In the genomic region with DNA sequence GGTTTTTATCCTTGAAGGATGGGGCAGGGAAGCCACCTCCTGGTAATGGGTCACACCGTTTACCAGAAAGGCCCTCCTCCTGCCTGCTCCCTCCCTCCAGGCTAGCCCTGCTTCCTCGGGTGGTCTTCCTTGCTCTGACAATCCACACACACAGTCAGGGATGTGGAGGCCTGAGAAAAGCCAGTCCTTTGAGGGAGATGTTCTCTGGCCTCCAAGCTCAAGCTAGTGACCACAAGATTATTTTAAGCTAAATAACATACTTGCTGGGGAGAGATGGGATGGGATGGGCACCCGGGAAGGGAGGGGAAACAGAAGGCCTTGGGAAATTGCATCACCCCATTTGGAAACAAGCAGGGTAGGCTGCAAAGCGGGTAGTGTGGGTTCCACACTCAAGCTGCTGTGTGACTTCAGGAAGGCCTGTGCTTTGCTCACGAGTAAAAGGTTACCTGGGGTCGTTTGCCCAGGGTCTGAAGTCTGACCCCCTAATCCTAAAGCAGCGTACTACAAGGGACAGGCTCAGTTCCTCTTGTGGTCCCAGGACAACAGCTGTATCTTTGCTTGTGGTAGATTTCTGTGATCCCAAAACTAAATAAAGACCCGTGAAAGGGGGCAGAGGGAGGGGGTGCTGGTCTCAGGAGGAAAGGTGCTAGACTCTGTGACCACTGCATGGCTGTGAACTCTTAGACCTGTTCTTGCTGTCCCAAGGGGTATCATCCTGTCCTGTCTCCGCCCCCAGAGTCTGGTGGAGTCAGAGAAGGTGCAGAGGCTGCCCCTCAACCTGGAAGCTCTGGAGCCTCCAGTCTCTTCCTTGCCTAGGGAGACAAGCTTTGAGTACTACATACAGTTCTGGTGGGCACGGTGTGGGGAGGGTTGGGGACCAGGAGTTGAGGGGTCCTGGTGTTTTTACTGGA, we compare ENCODE assay signal across 12 mouse cellular contexts. TPM values are rescaled to one million over a fixed set of nuclear protein-coding genes. Genes with fewer than 3 reads are reported as not detected.
DNase-seq lines count a peak whose midpoint lies in the region; ATAC-seq and TF ChIP-seq lines count a peak whose summit lies in the region.
"Had no signal": no experiment of that assay in that cellular context is flagged by ENCODE, and none has a peak within 500 bp of the region (broad histone marks: within the 10 kb centered on the region; RNA-seq: fewer than 3 reads in every experiment).

No protein-coding gene starts in this region.

- H3K9me3 ChIP-seq in lung, postnatal 0 days (ENCODE audit: low read length): no peaks in the 10 kb centered on the region
- no peaks in the 10 kb centered on the region for H3K9me3 ChIP-seq in intestine, embryonic 16.5 days (ENCODE audit: control insufficient read depth, low read length)
- H3K9me3 ChIP-seq in stomach, embryonic 16.5 days (replicated peaks; ENCODE audit: control insufficient read depth, low read length): 0 out of 2 replicates have a peak, but pooled peaks cover 3% of the 10 kb centered on the region
- H3K9me3 ChIP-seq in forebrain, embryonic 15.5 days: no peaks in the 10 kb centered on the region
- H3K9me3 ChIP-seq: neural tube, embryonic 15.5 days had no signal

- DNase-seq in gastrocnemius, adult 2 months: no peak
- DNase-seq in gastrocnemius, postnatal 36 days: no peak
- peak; percentile 53 for DNase-seq in lung, postnatal 0 days (ENCODE audit: low spot score)
- DNase-seq in lung, postnatal 4 days: no peak
- no peak for DNase-seq in layer of hippocampus, postnatal 10 days (ENCODE audit: low spot score in 2 of 2)
- DNase-seq: cerebellum, adult 2 months had no signal

- H3K27me3 ChIP-seq in lung, postnatal 0 days (replicated peaks; ENCODE audit: insufficient read depth, low read length): peaks cover 48% of the 10 kb centered on the region
- H3K27me3 ChIP-seq in intestine, embryonic 16.5 days (replicated peaks; ENCODE audit: control insufficient read depth, insufficient read depth, low read length): peaks cover 75% of the 10 kb centered on the region
- H3K27me3 ChIP-seq in stomach, embryonic 16.5 days (ENCODE audit: control insufficient read depth, insufficient read depth, low read length): peaks cover 79% of the 10 kb centered on the region
- peaks cover 84% of the 10 kb centered on the region for H3K27me3 ChIP-seq in forebrain, embryonic 15.5 days

- H3K4me2 ChIP-seq in lung, postnatal 0 days (replicated peaks; ENCODE audit: low read depth, low read length): no peak overlapping the region; the same call in 1 of the 2 replicates
- H3K4me2 ChIP-seq in intestine, embryonic 16.5 days (ENCODE audit: low read depth, low read length): no peak overlapping the region
- 0 out of 2 replicates have a peak overlapping the region, but pooled peaks have one; percentile 19 for H3K4me2 ChIP-seq in stomach, embryonic 16.5 days (ENCODE audit: low read depth, low read length)
- no peak overlapping the region for H3K4me2 ChIP-seq in forebrain, embryonic 15.5 days (replicated peaks)
- H3K4me2 ChIP-seq: neural tube, embryonic 15.5 days had no signal

- no peak for TF ChIP-seq EP300 in lung, postnatal 0 days (IDR thresholded peaks at IDR 0.05)

- TF ChIP-seq CTCF in gastrocnemius, adult 2 months (IDR thresholded peaks at IDR 0.05): no peak
- no peak for TF ChIP-seq CTCF in lung, postnatal 0 days (IDR thresholded peaks at IDR 0.05)

- ATAC-seq in lung, postnatal 0 days: no peak
- ATAC-seq in intestine, embryonic 16.5 days: no peak
- ATAC-seq in stomach, embryonic 16.5 days (ENCODE audit: insufficient read depth, low FRiP score): no peak
- no peak for ATAC-seq in forebrain, embryonic 15.5 days (replicated peaks)

- no peak overlapping the region for H3K9ac ChIP-seq in lung, postnatal 0 days (replicated peaks; ENCODE audit: low read depth)
- H3K9ac ChIP-seq in intestine, embryonic 16.5 days (ENCODE audit: low read depth, low read length): no peak overlapping the region
- 0 out of 2 replicates have a peak overlapping the region, but pooled peaks have one; percentile 3 for H3K9ac ChIP-seq in stomach, embryonic 16.5 days (ENCODE audit: low read length)
- H3K9ac ChIP-seq in forebrain, embryonic 15.5 days (replicated peaks): no peak overlapping the region
- H3K9ac ChIP-seq: neural tube, embryonic 15.5 days had no signal

- intact Hi-C loops in gastrocnemius, adult 2 months (cut with DNase I): no loop called here
- intact Hi-C loops in gastrocnemius, postnatal 36 days (cut with DNase I): no loop called here

- 52% methylated on average over 10 of the region's 10 CpGs for WGBS in lung, postnatal 0 days
- 45% methylated on average over 10 of the region's 10 CpGs for WGBS in intestine, embryonic 16.5 days
- WGBS in stomach, embryonic 16.5 days: 44% methylated on average over 10 of the region's 10 CpGs
- WGBS in forebrain, embryonic 15.5 days: 22% methylated on average over 10 of the region's 10 CpGs

- peak overlapping the region; percentile 76 for H3K4me3 ChIP-seq in gastrocnemius, adult 2 months
- peak overlapping the region; percentile 34; the same call in 1 of the 2 replicates for H3K4me3 ChIP-seq in lung, postnatal 0 days (ENCODE audit: low read depth, low read length)
- H3K4me3 ChIP-seq in intestine, embryonic 16.5 days (ENCODE audit: low read length): 0 out of 2 replicates have a peak overlapping the region, but pooled peaks have one; percentile 3
- H3K4me3 ChIP-seq in stomach, embryonic 16.5 days (replicated peaks; ENCODE audit: low read length): peak overlapping the region; percentile 46; the same call in 1 of the 2 replicates
- H3K4me3 ChIP-seq in forebrain, embryonic 15.5 days: no peak overlapping the region
- H3K4me3 ChIP-seq: neural tube, embryonic 15.5 days had no signal

- peaks cover 14% of the 10 kb centered on the region; the same call in 1 of the 2 replicates for H3K4me1 ChIP-seq in lung, postnatal 0 days (ENCODE audit: insufficient read depth, low read depth, low read length)
- H3K4me1 ChIP-seq in intestine, embryonic 16.5 days (ENCODE audit: control insufficient read depth, insufficient read depth, low read length): peaks cover 27% of the 10 kb centered on the region
- H3K4me1 ChIP-seq in stomach, embryonic 16.5 days (ENCODE audit: control insufficient read depth, insufficient read depth, low read length): peaks cover 28% of the 10 kb centered on the region
- H3K4me1 ChIP-seq in forebrain, embryonic 15.5 days: peaks cover 19% of the 10 kb centered on the region

- no peaks in the 10 kb centered on the region for H3K36me3 ChIP-seq in lung, postnatal 0 days (ENCODE audit: insufficient read depth, low read length)
- H3K36me3 ChIP-seq in intestine, embryonic 16.5 days (ENCODE audit: control insufficient read depth, insufficient read depth, low read length): no peaks in the 10 kb centered on the region
- no peaks in the 10 kb centered on the region for H3K36me3 ChIP-seq in stomach, embryonic 16.5 days (ENCODE audit: control insufficient read depth, insufficient read depth, low read length)
- H3K36me3 ChIP-seq in forebrain, embryonic 15.5 days: no peaks in the 10 kb centered on the region
- H3K36me3 ChIP-seq: neural tube, embryonic 15.5 days had no signal

- peak overlapping the region; percentile 95 for H3K27ac ChIP-seq in gastrocnemius, adult 2 months
- no peak overlapping the region for H3K27ac ChIP-seq in lung, postnatal 0 days (ENCODE audit: low read length)
- H3K27ac ChIP-seq in intestine, embryonic 16.5 days (ENCODE audit: low read length): no peak overlapping the region
- no peak overlapping the region for H3K27ac ChIP-seq in stomach, embryonic 16.5 days (ENCODE audit: low read length)
- no peak overlapping the region for H3K27ac ChIP-seq in forebrain, embryonic 15.5 days (replicated peaks)
- H3K27ac ChIP-seq: neural tube, embryonic 15.5 days had no signal

RNA-seq across cellular contexts. Expression of gene Tnfaip2, which starts 1.9 kb away (rescaled TPM):
- 10 to 100 TPM; 29.1 to 54.8 TPM for total RNA-seq in gastrocnemius, adult 2 months (2021)
- total RNA-seq in gastrocnemius, postnatal 36 days (2021): 10 to 100 TPM; 22.0 to 22.6 TPM
- polyA plus RNA-seq in lung, postnatal 0 days (2015; fragmentation: Nextera tagmentation; extraction: Ambion mirVana): 17.0 and 26.3 TPM in 2 replicates
- 2.7 and 3.5 TPM in 2 replicates for polyA plus RNA-seq in intestine, embryonic 16.5 days (2015; fragmentation: Nextera tagmentation; extraction: Ambion mirVana)
- polyA plus RNA-seq in stomach, embryonic 16.5 days (2015; fragmentation: Nextera tagmentation; extraction: Ambion mirVana): 11.2 and 12.8 TPM in 2 replicates
- total RNA-seq in layer of hippocampus, postnatal 10 days (2021): under 1 TPM; 0.62 to 0.71 TPM
- 0.51 and 1.1 TPM in 2 replicates for polyA plus RNA-seq in forebrain, embryonic 15.5 days (2015; fragmentation: Nextera tagmentation; extraction: Ambion mirVana)

RNA-seq across cellular contexts. Expression of gene Exoc3l4, which starts 27.4 kb away (rescaled TPM):
- total RNA-seq in gastrocnemius, adult 2 months (2021): 1 to 10 TPM in 1 of 2 experiments, under 1 TPM in 1; 0.56 to 1.5 TPM
- total RNA-seq in gastrocnemius, postnatal 36 days (2021): 1 to 10 TPM; 1.8 to 4.6 TPM
- polyA plus RNA-seq in lung, postnatal 0 days (2015; fragmentation: Nextera tagmentation; extraction: Ambion mirVana): 21.3 and 24.4 TPM in 2 replicates
- 20.4 and 29.1 TPM in 2 replicates for polyA plus RNA-seq in intestine, embryonic 16.5 days (2015; fragmentation: Nextera tagmentation; extraction: Ambion mirVana)
- polyA plus RNA-seq in stomach, embryonic 16.5 days (2015; fragmentation: Nextera tagmentation; extraction: Ambion mirVana): 9.0 and 9.6 TPM in 2 replicates
- total RNA-seq in layer of hippocampus, postnatal 10 days (2021): 1 to 10 TPM in 1 of 2 experiments, under 1 TPM in 1; 0.41 to 1.1 TPM
- 1.7 and 2.0 TPM in 2 replicates for polyA plus RNA-seq in forebrain, embryonic 15.5 days (2015; fragmentation: Nextera tagmentation; extraction: Ambion mirVana)
- total RNA-seq: megakaryocyte-erythroid progenitor cell, adult 5-6 weeks had no signal

RNA-seq across cellular contexts. Expression of gene Lbhd2, which starts 37.6 kb away (rescaled TPM):
- not detected for total RNA-seq in gastrocnemius, adult 2 months (2021)
- not detected for total RNA-seq in gastrocnemius, postnatal 36 days (2021)
- polyA plus RNA-seq in lung, postnatal 0 days (2015; fragmentation: Nextera tagmentation; extraction: Ambion mirVana): 0.37 and 1.1 TPM in 2 replicates
- polyA plus RNA-seq in intestine, embryonic 16.5 days (2015; fragmentation: Nextera tagmentation; extraction: Ambion mirVana): 1.2 TPM in 2 replicates
- 1.4 and 1.6 TPM in 2 replicates for polyA plus RNA-seq in stomach, embryonic 16.5 days (2015; fragmentation: Nextera tagmentation; extraction: Ambion mirVana)
- 1 to 10 TPM in 1 of 2 experiments, under 1 TPM in 1; 0.96 to 1.3 TPM for total RNA-seq in layer of hippocampus, postnatal 10 days (2021)
- 1.6 and 2.2 TPM in 2 replicates for polyA plus RNA-seq in forebrain, embryonic 15.5 days (2015; fragmentation: Nextera tagmentation; extraction: Ambion mirVana)
- total RNA-seq: megakaryocyte-erythroid progenitor cell, adult 5-6 weeks had no signal
- polyA plus RNA-seq: hindbrain, embryonic 11.5 days had no signal

RNA-seq across cellular contexts. Expression of gene Gm266, which starts 41.4 kb away (rescaled TPM):
- total RNA-seq in gastrocnemius, adult 2 months (2021): under 1 TPM; 0.20 to 0.33 TPM
- under 1 TPM; 0.69 to 0.84 TPM for total RNA-seq in gastrocnemius, postnatal 36 days (2021)
- 1.9 and 2.7 TPM in 2 replicates for polyA plus RNA-seq in lung, postnatal 0 days (2015; fragmentation: Nextera tagmentation; extraction: Ambion mirVana)
- 11.7 and 12.2 TPM in 2 replicates for polyA plus RNA-seq in intestine, embryonic 16.5 days (2015; fragmentation: Nextera tagmentation; extraction: Ambion mirVana)
- 12.9 and 15.2 TPM in 2 replicates for polyA plus RNA-seq in stomach, embryonic 16.5 days (2015; fragmentation: Nextera tagmentation; extraction: Ambion mirVana)
- total RNA-seq in layer of hippocampus, postnatal 10 days (2021): 1 to 10 TPM; 6.8 to 7.5 TPM
- 0.55 and 0.79 TPM in 2 replicates for polyA plus RNA-seq in forebrain, embryonic 15.5 days (2015; fragmentation: Nextera tagmentation; extraction: Ambion mirVana)
- total RNA-seq: megakaryocyte-erythroid progenitor cell, adult 5-6 weeks had no signal
